Comparison of ENCODE assay signal across 19 mouse cellular contexts in the genomic region with DNA sequence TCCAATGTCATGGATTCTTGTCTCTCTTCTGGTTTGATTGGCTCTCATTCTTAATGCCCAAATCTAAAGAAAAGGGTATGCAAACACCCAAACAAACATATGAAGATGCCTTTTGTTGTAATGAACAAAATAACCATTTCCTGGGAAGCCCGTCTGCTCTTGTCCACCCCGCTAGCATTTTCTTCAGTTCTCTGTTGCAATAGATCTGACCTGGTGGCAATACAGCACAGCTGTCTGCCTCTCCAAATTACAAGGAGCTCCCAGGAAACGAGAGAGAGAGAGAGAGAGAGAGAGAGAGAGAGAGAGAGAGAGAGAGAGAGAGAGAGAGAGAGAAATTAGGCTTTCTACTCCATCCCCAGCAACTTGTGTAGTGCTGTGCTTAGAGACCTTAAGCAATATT. TPM values are rescaled to one million over a fixed set of nuclear protein-coding genes. Genes with fewer than 3 reads are reported as not detected.
DNase-seq lines count a peak whose midpoint lies in the region; ATAC-seq and TF ChIP-seq lines count a peak whose summit lies in the region.
"Had no signal": no experiment of that assay in that cellular context is flagged by ENCODE, and none has a peak within 500 bp of the region (broad histone marks: within the 10 kb centered on the region; RNA-seq: fewer than 3 reads in every experiment).

No protein-coding gene starts in this region.

- WGBS in heart, embryonic 12.5 days, result 69% methylated on average over 3 of the region's 3 CpGs
- WGBS in neural tube, embryonic 11.5 days, result 57% methylated on average over 3 of the region's 3 CpGs
- WGBS in hindbrain, postnatal 0 days, result 37% methylated on average over 3 of the region's 3 CpGs
- whole genome bisulfite sequencing in neural tube, embryonic 15.5 days, result 18% methylated on average over 3 of the region's 3 CpGs

- H3K4me1 ChIP-seq in heart, embryonic 12.5 days (replicated peaks), result peaks cover 12% of the 10 kb centered on the region
- H3K4me1 ChIP-seq in neural tube, embryonic 11.5 days (ENCODE audit: control insufficient read depth, insufficient read depth, low read length), result peaks cover 5% of the 10 kb centered on the region
- H3K4me1 ChIP-seq in hindbrain, postnatal 0 days (ENCODE audit: insufficient read depth, low read length), result peaks cover 20% of the 10 kb centered on the region
- H3K4me1 ChIP-seq in neural tube, embryonic 15.5 days, result peaks cover 41% of the 10 kb centered on the region

- no peak for ATAC-seq in heart, embryonic 12.5 days (ENCODE audit: insufficient number of reproducible peaks, low FRiP score)
- ATAC-seq in neural tube, embryonic 11.5 days (ENCODE audit: insufficient read depth, low FRiP score, low TSS enrichment), result no peak
- no peak for ATAC-seq in hindbrain, postnatal 0 days
- ATAC-seq in neural tube, embryonic 15.5 days (ENCODE audit: low FRiP score), result no peak

- H3K9ac ChIP-seq in heart, embryonic 12.5 days, result no peak overlapping the region
- no peak overlapping the region for H3K9ac ChIP-seq in neural tube, embryonic 11.5 days (ENCODE audit: low read length)
- no peak overlapping the region for H3K9ac ChIP-seq in hindbrain, postnatal 0 days (replicated peaks; ENCODE audit: low read length)
- no peak overlapping the region for H3K9ac ChIP-seq in neural tube, embryonic 15.5 days (replicated peaks)
- H3K9ac ChIP-seq: heart, embryonic 13.5 days; liver, embryonic 14.5 days had no signal

- DNase-seq in heart, adult 11 months, result peak; percentile 17
- no peak for DNase-seq in neural tube, embryonic 11.5 days (ENCODE audit: low spot score)
- no peak for DNase-seq in neural tube, embryonic 10.5 days (ENCODE audit: extremely low spot score, low spot score)
- DNase-seq in hindbrain, postnatal 0 days (ENCODE audit: low spot score), result no peak
- DNase-seq in ovary, adult 18-20 months (ENCODE audit: low spot score), result no peak
- no peak for DNase-seq in urinary bladder, postnatal 4 days (ENCODE audit: low spot score in 2 of 2)
- DNase-seq: adrenal gland, postnatal 36 days; cerebellum, postnatal 14 days; embryo, embryonic 11 days; kidney, adult 8-10 months; kidney, postnatal 14 days; right cerebral cortex, postnatal 4 days had no signal

- no peak overlapping the region for H3K4me3 ChIP-seq in heart, embryonic 12.5 days
- no peak overlapping the region for H3K4me3 ChIP-seq in neural tube, embryonic 11.5 days (ENCODE audit: low read depth, low read length)
- H3K4me3 ChIP-seq in hindbrain, postnatal 0 days (ENCODE audit: low read length), result no peak overlapping the region
- H3K4me3 ChIP-seq in neural tube, embryonic 15.5 days (replicated peaks), result no peak overlapping the region
- H3K4me3 ChIP-seq: heart, embryonic 13.5 days had no signal

- no peak overlapping the region for H3K27ac ChIP-seq in heart, embryonic 12.5 days (ENCODE audit: poor library complexity, severe bottlenecking)
- peak overlapping the region; percentile 47 for H3K27ac ChIP-seq in neural tube, embryonic 11.5 days (ENCODE audit: low read depth, low read length)
- peak overlapping the region; percentile 61; the same call in 1 of the 2 replicates for H3K27ac ChIP-seq in hindbrain, postnatal 0 days
- peak overlapping the region; percentile 69; the same call in 1 of the 2 replicates for H3K27ac ChIP-seq in neural tube, embryonic 15.5 days (replicated peaks)
- H3K27ac ChIP-seq: heart, embryonic 13.5 days; liver, embryonic 14.5 days; macrophage had no signal

- no peak for TF ChIP-seq CTCF in hindbrain, postnatal 0 days (IDR thresholded peaks at IDR 0.05; ENCODE audit: low read depth)

- no peak overlapping the region for H3K4me2 ChIP-seq in heart, embryonic 12.5 days
- H3K4me2 ChIP-seq in neural tube, embryonic 11.5 days (ENCODE audit: low read depth), result no peak overlapping the region
- no peak overlapping the region for H3K4me2 ChIP-seq in hindbrain, postnatal 0 days (ENCODE audit: low read depth, low read length)
- no peak overlapping the region for H3K4me2 ChIP-seq in neural tube, embryonic 15.5 days
- H3K4me2 ChIP-seq: heart, embryonic 13.5 days had no signal

- H3K9me3 ChIP-seq in heart, embryonic 12.5 days (replicated peaks), result no peaks in the 10 kb centered on the region
- H3K9me3 ChIP-seq in neural tube, embryonic 11.5 days (ENCODE audit: control insufficient read depth, low read length), result no peaks in the 10 kb centered on the region
- no peaks in the 10 kb centered on the region for H3K9me3 ChIP-seq in hindbrain, postnatal 0 days (ENCODE audit: low read length)
- no peaks in the 10 kb centered on the region for H3K9me3 ChIP-seq in neural tube, embryonic 15.5 days (replicated peaks)
- H3K9me3 ChIP-seq: heart, embryonic 13.5 days had no signal

- no peaks in the 10 kb centered on the region for H3K27me3 ChIP-seq in heart, embryonic 12.5 days (replicated peaks)
- H3K27me3 ChIP-seq in neural tube, embryonic 11.5 days (ENCODE audit: control insufficient read depth, insufficient read depth, low read length), result no peaks in the 10 kb centered on the region
- no peaks in the 10 kb centered on the region for H3K27me3 ChIP-seq in hindbrain, postnatal 0 days (ENCODE audit: insufficient read depth, low read length)
- no peaks in the 10 kb centered on the region for H3K27me3 ChIP-seq in neural tube, embryonic 15.5 days (replicated peaks)
- H3K27me3 ChIP-seq: CH12.LX had no signal

- H3K36me3 ChIP-seq in heart, embryonic 12.5 days, result no peaks in the 10 kb centered on the region
- no peaks in the 10 kb centered on the region for H3K36me3 ChIP-seq in neural tube, embryonic 11.5 days (ENCODE audit: control insufficient read depth, insufficient read depth, low read length)
- H3K36me3 ChIP-seq in hindbrain, postnatal 0 days (ENCODE audit: insufficient read depth, low read length), result no peaks in the 10 kb centered on the region
- no peaks in the 10 kb centered on the region for H3K36me3 ChIP-seq in neural tube, embryonic 15.5 days
- H3K36me3 ChIP-seq: heart, embryonic 13.5 days had no signal

RNA-seq across cellular contexts. Expression of gene Rtn1, which starts 42.1 kb away (rescaled TPM):
- 18.4 and 20.1 TPM in 2 replicates for polyA plus RNA-seq in heart, embryonic 12.5 days (2016; fragmentation: Nextera tagmentation; extraction: Ambion mirVana)
- 446 and 504 TPM in 2 replicates for polyA plus RNA-seq in neural tube, embryonic 11.5 days (2014; fragmentation: Nextera tagmentation; extraction: Ambion mirVana)
- 1,721 and 1,894 TPM in 2 replicates for total RNA-seq in hindbrain, postnatal 0 days (2014; rRNA removed)
- polyA plus RNA-seq in hindbrain, postnatal 0 days (2015; fragmentation: Nextera tagmentation; extraction: Ambion mirVana), result 3,263 and 3,445 TPM in 2 replicates
- 2,686 and 3,326 TPM in 2 replicates for polyA plus RNA-seq in neural tube, embryonic 15.5 days (2015; fragmentation: Nextera tagmentation; extraction: Ambion mirVana)
- total RNA-seq: MEL had no signal

Comparison
In these comparisons a context has a peak if more than half of its experiments do, and no peak if none do; other contexts are left out.
1. RNA of gene Rtn1, which starts 42.1 kb away (polyA plus RNA-seq): 3,263 to 3,445 TPM in hindbrain, postnatal 0 days, 2,686 to 3,326 TPM in neural tube, embryonic 15.5 days and 446 to 504 TPM in neural tube, embryonic 11.5 days; 18.4 to 20.1 TPM in heart, embryonic 12.5 days; every median in the first group is over 10 times any median in the second.